Mouse (Mus musculus) C2C12 (cell line): ENCODE results near the gene Arid2. TPM values are rescaled to one million over a fixed set of nuclear protein-coding genes. Genes with fewer than 3 reads are reported as not detected.

Experiments
- H3K27me3 ChIP-seq: one replicate; pipeline ENCODE4 v1.6.1; 2011; ENCODE audit not compliant: control insufficient read depth, insufficient read depth, insufficient read length
- H3K36me3 ChIP-seq: one replicate; pipeline ENCODE4 v1.6.1; 2011; ENCODE audit not compliant: control insufficient read depth, insufficient read depth
- H3K4me3 ChIP-seq: one replicate; pipeline ENCODE4 v1.5.1; 2011; ENCODE audit warnings: mild to moderate bottlenecking, control low read depth; ENCODE audit not compliant: poor library complexity, insufficient read depth, severe bottlenecking
- H3K79me2 ChIP-seq: one replicate; pipeline ENCODE4 v1.6.1; 2011; ENCODE audit not compliant: control insufficient read depth, insufficient read depth
- H3K79me3 ChIP-seq: one replicate; pipeline ENCODE4 v1.6.1; 2011; ENCODE audit warnings: low read depth, control low read depth
- H3ac ChIP-seq: one replicate; pipeline ENCODE3; 2011; ENCODE audit warnings: low read depth; ENCODE audit not compliant: control insufficient read depth, insufficient read length
- CEBPB ChIP-seq: IDR thresholded peaks from one replicate; pipeline ENCODE4 v1.6.1; 2011; ENCODE audit warnings: low read depth, mild to moderate bottlenecking, control low read depth, moderate library complexity
- CTCF ChIP-seq: IDR thresholded peaks from one replicate; pipeline ENCODE4 v1.5.1; 2011; ENCODE audit not compliant: control insufficient read depth, insufficient read depth, insufficient read length
- FOSL1 ChIP-seq: IDR thresholded peaks from one replicate; pipeline ENCODE4 v1.8.0; 2011; ENCODE audit warnings: mild to moderate bottlenecking, low read length; ENCODE audit not compliant: poor library complexity, insufficient read depth, severe bottlenecking
- MAX ChIP-seq: IDR thresholded peaks from one replicate; pipeline ENCODE4 v1.6.1; 2011; ENCODE audit warnings: mild to moderate bottlenecking, control low read depth
- MYOD1 ChIP-seq: IDR thresholded peaks from one replicate; pipeline ENCODE4 v1.6.1; 2011; ENCODE audit warnings: low read depth; ENCODE audit not compliant: control insufficient read depth, insufficient read length
- MYOG ChIP-seq: IDR thresholded peaks from one replicate; pipeline ENCODE4 v1.6.1; 2011; ENCODE audit not compliant: control insufficient read depth, insufficient read length; ENCODE audit errors: extremely low read depth
- USF1 ChIP-seq: IDR thresholded peaks from one replicate; pipeline ENCODE4 v1.6.1; 2011; ENCODE audit warnings: low read depth, mild to moderate bottlenecking, control low read depth, moderate library complexity
- polyA plus RNA-seq: library from polyadenylated mRNA; unstranded; fragments of >200 nt; fragmentation: generic; extraction: Trizol; gene quantifications from one replicate; pipeline ENCODE4 v1.2.1, GENCODE M21; 2012; ENCODE audit warnings: missing spikeins

Gene Arid2
- polyA plus RNA-seq, 1 experiment: 10.6 TPM

DNA sequence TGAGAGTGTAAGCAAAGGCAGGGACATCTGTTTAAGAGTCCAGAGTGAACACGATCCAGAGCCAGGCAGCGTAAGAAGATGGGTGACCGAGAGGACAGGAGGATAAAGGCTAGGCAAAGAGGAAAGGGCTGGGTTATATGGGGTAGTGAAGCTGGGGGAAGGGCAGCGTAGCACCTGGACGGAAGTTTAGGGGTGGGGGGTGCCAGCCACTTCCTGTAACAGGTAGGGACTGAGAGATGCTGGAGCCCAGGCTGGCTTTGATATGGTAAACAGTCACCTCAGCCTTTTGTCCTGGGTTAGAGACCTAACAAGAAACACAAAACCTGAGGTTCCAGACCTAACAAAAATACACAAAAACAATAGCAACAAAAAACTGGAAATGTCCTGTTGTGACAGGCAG is 29.5 kb upstream of the Arid2 start:
- Histone ChIP-seq H3K36me3 (no peaks in the 10 kb centered on the region), H3K79me3 (no peaks in the 10 kb centered on the region), H3K27me3 (peaks cover 19% of the 10 kb centered on the region), H3K79me2 (no peaks in the 10 kb centered on the region), H3ac (no peak overlapping the region), H3K4me3 (no peak overlapping the region)
- TF ChIP-seq CTCF (no peak), FOSL1 (no peak), MAX (no peak), USF1 (no peak), MYOD1 (no peak), CEBPB (no peak), MYOG (no peak)

- TF ChIP-seq MYOD1 (no peak), USF1 (no peak), FOSL1 (no peak), MAX (no peak)
- H3ac ChIP-seq: no peak overlapping the region
- H3K4me3 ChIP-seq: no peak overlapping the region
- H3K36me3 ChIP-seq: peaks cover 23% of the 10 kb centered on the region
- no peaks in the 10 kb centered on the region for H3K79me3 ChIP-seq
- no peaks in the 10 kb centered on the region for H3K27me3 ChIP-seq
- H3K79me2 ChIP-seq: no peaks in the 10 kb centered on the region
These were observed 22.7 kb upstream of the Arid2 start for GRCm38 (mm10) chr15:96264614-96265013.

DNA sequence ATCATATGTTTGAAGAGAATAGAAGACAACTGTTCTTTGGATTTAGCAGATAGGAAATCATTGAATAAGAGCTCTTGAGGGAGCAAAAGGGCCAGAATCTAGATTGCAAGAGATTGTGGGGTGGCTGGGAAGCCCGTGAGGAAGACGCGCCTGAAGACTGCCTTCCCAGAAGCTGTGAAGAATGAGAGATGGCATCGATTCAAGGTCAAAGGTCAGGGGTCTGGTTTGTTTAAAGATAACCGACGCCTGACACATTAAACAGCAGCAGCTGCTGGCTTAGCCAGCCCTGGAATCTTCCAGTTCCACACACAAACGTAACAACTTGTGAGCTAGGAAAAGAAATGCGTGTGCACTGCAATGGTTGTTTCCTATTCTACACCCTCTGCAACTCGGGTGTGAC is 19.4 kb upstream of the Arid2 start:
- TF ChIP-seq CEBPB (no peak), MAX (no peak), MYOG (no peak), CTCF (no peak), FOSL1 (no peak), USF1 (no peak), MYOD1 (no peak)
- Histone ChIP-seq H3ac (no peak overlapping the region), H3K36me3 (peaks cover 46% of the 10 kb centered on the region)

GRCm38 (mm10) chr15:96268610-96269009 is 18.7 kb upstream of the Arid2 start:
- Histone ChIP-seq H3ac (no peak overlapping the region), H3K36me3 (peaks cover 52% of the 10 kb centered on the region), H3K79me2 (peaks cover 23% of the 10 kb centered on the region), H3K79me3 (peaks cover 17% of the 10 kb centered on the region), H3K27me3 (no peaks in the 10 kb centered on the region), H3K4me3 (no peak overlapping the region)
- no peak for TF ChIP-seq USF1
- TF ChIP-seq CTCF: no peak
- no peak for TF ChIP-seq MAX
- TF ChIP-seq CEBPB: no peak
- TF ChIP-seq FOSL1: no peak
- TF ChIP-seq MYOG: no peak
- TF ChIP-seq MYOD1: no peak

More for the DNA sequence above, 19.4 kb upstream of the Arid2 start:
- Histone ChIP-seq H3K79me2 (peaks cover 18% of the 10 kb centered on the region), H3K4me3 (no peak overlapping the region), H3K27me3 (no peaks in the 10 kb centered on the region), H3K79me3 (peaks cover 16% of the 10 kb centered on the region)

- Histone ChIP-seq H3K79me2 (peaks cover 31% of the 10 kb centered on the region), H3K36me3 (peaks cover 60% of the 10 kb centered on the region)
These were observed 17.9 kb upstream of the Arid2 start for GRCm38 (mm10) chr15:96269402-96269801.

More at GRCm38 (mm10) chr15:96269402-96269801, 17.9 kb upstream of the Arid2 start:
- H3K79me3 ChIP-seq: peaks cover 19% of the 10 kb centered on the region
- H3ac ChIP-seq: no peak overlapping the region
- H3K27me3 ChIP-seq: no peaks in the 10 kb centered on the region
- no peak overlapping the region for H3K4me3 ChIP-seq
- TF ChIP-seq USF1 (no peak), MYOD1 (no peak), MYOG (no peak), CEBPB (no peak), CTCF (no peak), FOSL1 (no peak), MAX (no peak)
